Mouse (Mus musculus) cortical plate, adult 2 months (tissue): ENCODE results near the gene Myl3.

Experiments
- CTCF ChIP-seq: fragments of 200-500 bp; IDR thresholded peaks from 2 replicates; pipeline ENCODE4 v1.5.1; 2011; ENCODE audit warnings: mild to moderate bottlenecking, control low read depth, low read length; ENCODE audit not compliant: insufficient read depth; ENCODE audit errors: extremely low read depth
- POLR2A ChIP-seq: fragments of 200-500 bp; IDR thresholded peaks from 2 replicates; pipeline ENCODE4 v1.6.1; 2011; ENCODE audit warnings: mild to moderate bottlenecking, low read length, control low read depth; ENCODE audit not compliant: insufficient read depth; ENCODE audit errors: extremely low read depth

DNA sequence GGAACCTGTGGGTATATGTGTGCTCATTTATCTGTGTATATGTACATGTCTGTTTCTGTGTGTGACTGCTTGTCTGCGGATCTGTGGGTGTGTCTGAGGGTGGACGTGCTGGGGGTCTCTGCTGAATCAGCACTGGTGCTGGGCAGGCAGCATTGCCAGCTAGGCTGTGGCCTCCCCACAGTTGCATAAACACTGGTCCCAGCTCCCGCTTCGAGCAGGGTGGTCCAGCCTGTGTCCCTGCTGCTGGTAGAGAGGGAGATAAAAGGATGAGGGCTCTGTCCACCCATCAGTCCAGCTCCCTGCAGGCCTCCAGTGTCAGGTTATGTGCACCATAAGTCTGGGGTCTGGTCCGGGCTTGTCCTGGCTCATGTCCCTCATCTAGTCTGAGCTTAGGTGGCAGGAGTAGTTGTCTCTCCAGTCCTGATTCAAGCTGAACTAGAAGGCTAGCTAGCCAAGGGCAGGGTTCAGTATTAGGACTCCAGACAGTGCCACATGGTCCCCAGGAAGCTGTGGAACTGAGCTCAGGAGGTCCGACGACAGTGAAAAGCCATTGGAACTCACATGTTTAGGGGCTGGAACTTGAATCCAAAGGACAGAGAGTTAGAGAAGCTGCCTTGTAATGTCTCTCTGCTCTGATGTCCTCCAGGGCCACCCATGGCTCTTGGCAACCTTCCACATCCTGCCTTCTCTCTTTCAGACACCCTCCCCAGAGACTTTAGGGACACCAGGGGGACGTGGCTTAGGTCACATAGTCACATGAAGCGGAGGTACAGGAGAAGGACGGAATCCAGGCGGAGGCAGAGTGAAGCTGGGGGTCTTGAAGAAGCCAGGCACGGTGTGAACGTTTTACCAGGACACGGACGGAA lies 33.0 kb downstream of the Myl3 start:
- no peak for TF ChIP-seq POLR2A
- no peak for TF ChIP-seq CTCF
